Mouse (Mus musculus) brain, embryonic 18.5 days (tissue): ENCODE measurements around the gene Rnf133.

ENCODE experiments used
- DNase-seq: peaks from one replicate; pipeline ENCODE4 v3.0.0-alpha.2; 2012; ENCODE audit warnings: low read depth, low spot score

Rnf133 gene

GRCm38 (mm10) chr6:23650205-23650604 is at the start of gene Rnf133:
Gene Rnf133, minus strand, starts transcription at chr6:23650305.
- DNase-seq = no peak

GRCm38 (mm10) chr6:23678172-23678571 is 28.1 kb upstream of the Rnf133 start:
- DNase-seq = no peak

- DNase-seq = no peak
Measured at GRCm38 (mm10) chr6:23655036-23655435, 4.9 kb upstream of the Rnf133 start, which contains the start of gene Rnf148. Gene Rnf148, minus strand, starts transcription at chr6:23655136.

- no peak for DNase-seq
Measured at GRCm38 (mm10) chr6:23648732-23649131, 1.4 kb downstream of the Rnf133 start.

- DNase-seq = no peak
Measured at GRCm38 (mm10) chr6:23647627-23648247, 2.4 kb downstream of the Rnf133 start.

- DNase-seq = peak; percentile 10
Measured at GRCm38 (mm10) chr6:23637081-23637480, 13.0 kb downstream of the Rnf133 start.

GRCm38 (mm10) chr6:23635208-23635607 is 14.9 kb downstream of the Rnf133 start:
- DNase-seq = no peak

- no peak for DNase-seq
Measured at GRCm38 (mm10) chr6:23634016-23634415, 16.1 kb downstream of the Rnf133 start.

- no peak for DNase-seq
Measured at GRCm38 (mm10) chr6:23630465-23630864, 19.6 kb downstream of the Rnf133 start.
